Mouse (Mus musculus) neural tube, embryonic 11.5 days (tissue): ENCODE measurements at regions not wholly inside any gene's neighbourhood (a gene's known extent, or its start where the extent isn't known, plus 50 kb on each side); places are given as distances from the start of the nearest gene placed in this dataset.

Experiments
- ATAC-seq: fragments of 200-750 bp; cut with Nextera tagmentation; 2 replicates; pipeline ENCODE4 v1.8.0; 2017; ENCODE audit warnings: moderate number of reproducible peaks, mild to moderate bottlenecking, moderate TSS enrichment, moderate library complexity; ENCODE audit not compliant: insufficient read depth, low FRiP score, low TSS enrichment
- DNase-seq: peaks from one replicate; pipeline ENCODE4 v3.0.0-alpha.2; 2015; ENCODE audit warnings: low spot score
- H3K27ac ChIP-seq: fragments of 300-500 bp; sonication (generic); 2 replicates; pipeline ENCODE4 v1.5.1; 2014; ENCODE audit warnings: low read depth, mild to moderate bottlenecking, low read length
- H3K27me3 ChIP-seq: fragments of 300-500 bp; sonication (generic); 2 replicates; pipeline ENCODE4 v1.6.1; 2014; ENCODE audit warnings: mild to moderate bottlenecking, low read length, mixed read lengths; ENCODE audit not compliant: control insufficient read depth, insufficient read depth
- H3K36me3 ChIP-seq: fragments of 300-500 bp; sonication (generic); 2 replicates; pipeline ENCODE4 v1.6.1; 2014; ENCODE audit warnings: mild to moderate bottlenecking, low read length, moderate library complexity, mixed read lengths; ENCODE audit not compliant: control insufficient read depth, insufficient read depth
- H3K4me1 ChIP-seq: fragments of 300-500 bp; sonication (generic); 2 replicates; pipeline ENCODE4 v1.6.1; 2014; ENCODE audit warnings: low read length, mixed read lengths; ENCODE audit not compliant: control insufficient read depth, insufficient read depth
- H3K4me2 ChIP-seq: fragments of 300-500 bp; sonication (generic); 2 replicates; pipeline ENCODE4 v1.6.1; 2014; ENCODE audit warnings: low read depth, mild to moderate bottlenecking, moderate library complexity
- H3K4me3 ChIP-seq: fragments of 300-500 bp; sonication (generic); 2 replicates; pipeline ENCODE4 v1.5.1; 2014; ENCODE audit warnings: low read depth, low read length
- H3K9ac ChIP-seq: fragments of 300-500 bp; sonication (generic); 2 replicates; pipeline ENCODE4 v1.6.1; 2014; ENCODE audit warnings: mild to moderate bottlenecking, low read length
- H3K9me3 ChIP-seq: fragments of 300-500 bp; sonication (generic); 2 replicates; pipeline ENCODE4 v1.6.1; 2016; ENCODE audit warnings: low read length; ENCODE audit not compliant: control insufficient read depth
- WGBS: fragments of 180-500 bp; shearing (Covaris S2); extraction: QIAGEN DNeasy Blood & Tissue Kit; methylation state at CpG from one replicate; pipeline ENCODE4 v1.1.7; 2014; 5-methylcytosine and 5-hydroxymethylcytosine counted together

GRCm38 (mm10) chr10:39218151-39218550 lies 54.6 kb upstream of the Ccn6 start:
- Histone ChIP-seq H3K4me2 (no peak overlapping the region), H3K4me3 (no peak overlapping the region), H3K27ac (no peak overlapping the region), H3K4me1 (no peaks in the 10 kb centered on the region), H3K9me3 (no peaks in the 10 kb centered on the region), H3K36me3 (no peaks in the 10 kb centered on the region), H3K27me3 (no peaks in the 10 kb centered on the region), H3K9ac (no peak overlapping the region)
- WGBS, result 92% methylated on average over 5 of the region's 5 CpGs
- DNase-seq (no peak), ATAC-seq (no peak)

DNA sequence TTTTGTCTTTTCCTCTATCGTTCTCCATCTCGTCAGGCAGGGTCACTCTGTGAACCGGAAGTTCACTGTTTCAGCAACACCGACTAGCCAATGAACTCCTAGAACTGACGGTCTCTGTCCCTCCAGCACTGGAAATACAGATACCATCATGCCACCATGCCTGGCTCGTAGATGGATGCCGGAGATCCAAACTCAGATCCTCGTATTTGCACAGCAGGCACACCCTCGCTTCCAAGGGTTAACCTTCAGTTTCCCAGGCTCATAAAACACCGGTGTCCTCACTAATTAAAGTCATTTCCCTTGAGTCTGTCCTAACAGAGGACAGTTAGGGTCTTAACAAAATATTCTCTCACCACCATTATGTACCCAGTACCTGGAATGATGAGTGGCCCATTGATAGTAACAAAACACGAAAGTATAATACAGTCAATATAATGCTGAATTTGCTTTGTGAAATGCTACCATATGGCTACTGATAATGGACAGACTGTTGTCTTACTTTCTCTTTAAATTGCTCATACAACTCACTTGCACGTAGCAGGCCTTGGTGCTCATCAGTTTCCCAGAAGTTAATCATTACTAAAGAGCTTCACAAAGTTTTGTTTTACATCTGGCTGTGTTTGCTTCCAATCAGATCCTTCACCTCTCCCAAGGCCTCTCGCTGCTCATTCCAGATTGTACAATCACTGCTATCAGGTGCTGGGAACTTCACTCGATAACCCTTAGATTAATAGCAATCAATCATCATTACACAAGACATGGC lies 52.7 kb upstream of the Ccn6 start:
- ATAC-seq, result no peak
- 82% methylated on average over 14 of the region's 14 CpGs for WGBS

DNA sequence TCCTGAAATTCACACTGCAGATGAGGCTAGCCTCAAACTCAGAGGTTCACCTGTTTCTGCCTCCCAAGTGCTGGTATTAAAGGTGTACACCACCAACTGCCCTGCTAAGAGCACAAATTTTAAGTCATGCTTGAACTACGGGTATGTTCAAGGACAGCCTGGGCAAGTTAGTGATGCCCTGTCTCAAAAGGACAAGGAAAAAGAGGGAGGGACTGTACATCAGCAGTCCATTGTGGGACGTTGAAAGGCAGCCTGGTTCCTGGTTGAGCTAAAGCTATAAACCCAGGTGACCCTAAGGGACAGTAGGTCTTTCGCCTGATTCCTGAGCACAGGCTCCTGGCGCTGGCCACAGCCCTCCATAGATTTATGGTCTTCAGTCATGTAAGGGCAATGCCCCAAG lies 51.0 kb upstream of the Ccn6 start:
- Histone ChIP-seq H3K4me3 (no peak overlapping the region), H3K9ac (no peak overlapping the region), H3K27ac (no peak overlapping the region), H3K36me3 (no peaks in the 10 kb centered on the region), H3K4me1 (no peaks in the 10 kb centered on the region), H3K9me3 (no peaks in the 10 kb centered on the region), H3K27me3 (no peaks in the 10 kb centered on the region), H3K4me2 (no peak overlapping the region)
- WGBS, result 83% methylated on average over 4 of the region's 4 CpGs
- ATAC-seq, result no peak
- no peak for DNase-seq

More for the DNA sequence above, 52.7 kb upstream of the Ccn6 start:
- Histone ChIP-seq H3K36me3 (no peaks in the 10 kb centered on the region), H3K27ac (no peak overlapping the region), H3K9me3 (no peaks in the 10 kb centered on the region), H3K9ac (no peak overlapping the region), H3K4me3 (no peak overlapping the region), H3K4me2 (no peak overlapping the region), H3K27me3 (no peaks in the 10 kb centered on the region), H3K4me1 (no peaks in the 10 kb centered on the region)
- DNase-seq, result no peak
